Mouse (Mus musculus): ENCODE data around the gene Hbb-bh2.
"Not testable (repeated sequence)": the region's sequence is repeated elsewhere in the genome, so short reads cannot be mapped to it uniquely, and the experiment has no call there.

Gene Hbb-bh2

DNA sequence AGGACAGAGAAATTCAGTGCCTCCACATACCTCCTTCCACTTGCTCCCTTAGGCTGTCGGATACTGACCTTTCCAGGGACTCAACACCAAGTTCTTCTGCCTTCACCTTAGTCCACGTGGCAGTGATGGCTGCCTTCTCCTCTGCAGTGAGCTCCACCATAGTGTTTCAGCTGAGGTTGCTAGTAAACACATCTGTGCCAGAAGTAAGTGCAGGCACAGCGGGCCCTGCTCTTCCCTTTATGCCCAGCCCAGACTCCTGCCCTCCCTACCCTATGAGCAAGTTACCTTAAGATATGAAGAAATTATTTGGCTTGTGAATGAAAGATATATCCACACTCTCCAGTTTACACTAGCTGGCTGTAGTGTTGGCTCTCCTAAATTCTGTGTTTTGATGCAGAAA, at the start of gene Hbb-bh2:
Gene Hbb-bh2, minus strand, starts transcription at position 253 of the 400 bp plus-strand sequence.
- in situ Hi-C loops (cut with MboI, MseI) = no loop called here

DNA sequence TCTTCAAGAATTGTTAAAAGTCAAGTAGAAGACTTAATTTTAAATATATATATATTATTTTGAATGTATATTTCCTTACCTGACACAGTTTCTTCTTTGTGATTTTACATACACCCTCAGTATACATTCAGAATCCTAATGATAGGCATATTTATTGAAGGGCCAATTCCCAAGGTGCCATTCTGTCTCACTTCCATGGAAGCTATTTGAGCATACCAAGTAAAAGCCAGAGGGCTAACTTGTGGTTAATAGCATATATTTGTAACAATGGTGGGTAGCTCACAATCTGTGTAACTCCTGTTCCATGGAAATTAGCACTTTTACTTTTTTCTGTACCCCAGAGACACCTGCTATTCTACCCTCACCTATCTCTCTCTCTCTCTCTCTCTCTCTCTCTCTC, 45.8 kb upstream of the Hbb-bh2 start, which contains the start of gene Olfr66:
Gene Olfr66, minus strand, starts transcription at position 101 of the 400 bp plus-strand sequence.
- in situ Hi-C loops (cut with MboI, MseI) = no loop called here

DNA sequence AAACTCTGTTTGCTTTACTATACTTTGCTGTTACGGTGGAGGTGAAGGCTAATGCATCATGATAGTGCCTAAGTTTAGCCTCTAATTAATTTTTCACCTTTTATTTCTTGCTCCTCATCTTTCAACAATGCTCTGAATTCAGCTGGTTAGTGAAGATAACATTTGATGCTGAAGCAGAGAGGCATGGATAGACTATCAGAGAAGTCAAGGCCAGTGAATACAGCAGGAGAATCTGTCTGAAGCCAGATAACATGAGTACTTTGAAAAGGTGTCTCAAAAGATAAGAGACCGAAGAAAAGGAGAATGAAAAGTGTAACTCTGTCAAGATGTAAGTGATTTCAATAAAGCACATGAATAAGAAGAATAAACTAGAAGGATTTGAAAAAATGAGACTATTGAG, 36.8 kb upstream of the Hbb-bh2 start:
- in situ Hi-C loops (cut with MboI, MseI) = no loop called here

DNA sequence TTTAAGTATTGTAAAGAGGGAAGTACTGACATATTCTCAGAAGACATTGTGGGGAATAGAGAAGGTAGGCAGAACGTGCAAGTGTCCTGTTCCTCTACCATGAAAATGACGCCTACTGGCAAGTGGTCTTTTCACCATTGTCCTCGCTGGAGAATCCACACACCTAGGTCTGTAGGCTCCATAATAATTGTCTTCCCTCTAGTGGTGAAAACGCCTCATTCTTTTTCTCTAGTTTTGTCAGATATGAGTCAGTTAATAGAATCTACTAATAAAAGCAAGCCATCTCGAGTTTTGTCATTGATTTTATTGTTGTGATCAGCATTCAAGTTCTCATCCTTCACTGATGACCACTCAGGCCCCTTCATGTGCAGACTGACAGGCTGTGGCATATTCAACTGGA, 34.1 kb upstream of the Hbb-bh2 start:
- in situ Hi-C loops (cut with MboI, MseI) = no loop called here

DNA sequence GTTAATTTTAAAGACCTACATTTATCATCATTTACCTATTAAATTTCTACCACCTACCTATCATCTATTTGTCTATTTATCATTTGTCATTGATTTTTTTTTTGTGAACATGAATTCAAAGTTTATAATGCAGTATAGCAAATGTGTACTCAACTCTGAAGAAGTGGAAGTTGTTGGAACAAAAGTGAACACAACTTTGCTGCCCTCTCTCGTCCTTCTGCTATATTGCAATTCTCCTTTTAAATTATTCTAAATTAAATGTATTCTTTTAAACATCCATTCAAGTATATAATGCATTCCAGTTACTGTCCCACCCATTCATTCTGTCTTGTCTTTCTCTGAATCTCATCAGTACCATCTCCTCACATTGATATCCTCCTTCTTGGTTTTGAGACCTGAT, 32.7 kb upstream of the Hbb-bh2 start:
- in situ Hi-C loops (cut with MboI, MseI) = no loop called here

DNA sequence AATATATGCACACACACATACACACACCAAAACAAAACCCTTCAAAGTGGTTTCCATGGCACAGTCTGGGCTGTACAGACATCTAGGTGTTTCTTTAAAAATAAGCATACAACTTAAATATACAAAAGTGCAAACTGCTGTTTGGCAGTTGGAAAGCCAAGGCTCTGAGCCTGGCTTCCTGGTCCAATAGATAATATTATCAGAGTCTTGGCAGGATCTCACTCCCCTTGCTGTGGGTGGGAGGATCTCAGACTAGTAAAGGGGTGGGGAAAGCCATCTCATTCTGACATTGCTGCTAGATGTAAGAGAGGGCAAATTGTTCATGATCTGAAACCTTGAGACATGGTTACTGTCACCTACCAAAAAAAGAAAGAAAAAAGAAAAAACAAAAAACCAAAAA, 30.3 kb upstream of the Hbb-bh2 start:
- in situ Hi-C loops (cut with MboI, MseI) = no loop called here

DNA sequence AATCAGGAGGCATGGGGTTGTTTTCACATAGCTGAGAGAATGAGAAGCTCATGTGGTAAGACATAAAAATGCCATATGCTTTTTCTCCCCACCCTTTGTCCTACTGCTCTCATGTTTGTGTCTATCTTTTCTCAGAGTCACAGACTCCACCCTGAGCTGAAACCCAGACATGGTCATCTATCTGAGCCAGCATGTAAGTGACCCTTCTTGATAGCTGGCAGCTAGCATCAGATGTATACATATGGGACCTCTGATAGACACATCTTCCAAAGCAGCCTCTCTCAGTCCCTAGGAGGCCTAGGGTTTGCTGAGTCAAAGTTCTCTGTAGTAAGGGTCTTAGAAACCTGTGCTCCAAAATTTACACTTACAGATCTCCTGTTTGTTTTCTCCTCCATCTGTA, 25.4 kb upstream of the Hbb-bh2 start:
- in situ Hi-C loops (cut with MboI, MseI) = no loop called here

DNA sequence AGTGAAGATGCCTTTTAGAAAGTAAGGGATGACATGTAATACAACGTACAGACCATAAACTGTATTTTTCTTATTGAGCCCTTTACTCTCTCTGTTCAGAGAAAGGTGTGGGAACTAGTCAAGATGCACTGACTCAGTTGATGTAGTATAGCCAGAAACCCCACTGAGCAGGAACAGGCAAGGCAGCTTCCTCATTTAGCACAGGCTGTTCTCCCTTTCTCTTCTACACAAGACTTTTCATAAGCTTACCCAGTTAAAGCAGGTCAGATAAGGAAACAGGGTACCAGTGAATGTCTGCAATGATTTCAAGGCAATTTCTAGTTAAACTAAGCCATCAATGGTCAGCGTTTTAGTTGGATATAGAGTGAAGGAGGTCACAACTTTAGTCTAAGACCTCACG, 21.2 kb upstream of the Hbb-bh2 start:
- in situ Hi-C loops (cut with MboI, MseI) = no loop called here

DNA sequence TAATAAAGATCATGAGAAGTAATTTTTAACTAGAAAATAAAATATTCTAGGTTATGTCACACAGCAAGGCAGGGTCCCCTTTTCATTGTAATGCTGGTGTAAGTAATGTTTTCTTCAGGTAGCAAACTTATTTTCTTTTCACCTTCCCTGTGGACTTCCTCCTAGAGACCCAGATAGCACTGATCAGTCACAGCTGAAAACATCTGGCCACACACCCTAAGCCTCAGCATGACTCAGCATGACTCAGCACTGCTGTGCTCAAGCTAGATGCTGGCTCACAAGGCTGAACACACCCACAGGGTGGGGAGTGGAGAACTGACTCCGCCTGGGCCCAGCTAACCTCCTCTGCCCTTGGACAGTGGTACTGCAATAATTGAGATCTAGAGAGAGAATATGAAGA, 20.5 kb upstream of the Hbb-bh2 start:
- in situ Hi-C loops (cut with MboI, MseI) = no loop called here

DNA sequence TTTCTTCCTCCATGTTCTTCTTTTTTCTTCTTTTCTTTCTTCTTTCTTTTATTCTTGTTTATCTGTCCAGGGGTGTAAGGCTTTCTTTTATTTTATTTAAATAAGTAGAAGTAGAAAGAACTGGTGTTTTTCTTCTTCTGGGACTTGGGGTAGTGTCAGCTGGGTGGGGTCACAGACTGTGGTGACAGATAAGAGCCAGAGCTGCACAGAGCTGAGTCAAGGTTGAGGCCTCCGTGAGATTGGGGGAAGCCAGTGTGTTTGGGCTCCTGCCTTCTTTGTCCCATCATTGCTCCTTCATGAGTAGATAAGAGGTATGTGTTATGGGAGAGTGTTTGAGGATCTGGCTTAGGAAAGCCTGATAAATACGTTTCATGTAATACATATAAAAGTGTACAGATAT, 18.8 kb upstream of the Hbb-bh2 start:
- in situ Hi-C loops (cut with MboI, MseI) = no loop called here

DNA sequence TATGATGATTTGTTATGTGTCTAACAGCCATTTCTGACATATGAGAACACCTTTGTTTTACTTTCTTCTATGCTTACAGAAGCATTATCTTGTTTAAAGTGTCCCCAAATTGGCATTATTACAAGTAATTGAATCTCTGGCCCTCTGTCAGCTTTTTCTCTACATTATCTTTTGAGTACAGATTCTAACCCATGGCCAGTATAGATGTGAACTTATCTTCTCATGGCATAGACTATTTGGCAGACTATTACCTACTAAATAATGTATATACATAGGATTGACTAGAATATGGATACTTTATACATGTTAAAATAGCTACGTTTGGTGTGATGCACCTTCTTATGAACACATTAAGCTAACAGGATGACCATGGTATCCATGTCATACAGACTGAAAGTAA, 14.3 kb upstream of the Hbb-bh2 start:
- in situ Hi-C loops (cut with MboI, MseI) = no loop called here

DNA sequence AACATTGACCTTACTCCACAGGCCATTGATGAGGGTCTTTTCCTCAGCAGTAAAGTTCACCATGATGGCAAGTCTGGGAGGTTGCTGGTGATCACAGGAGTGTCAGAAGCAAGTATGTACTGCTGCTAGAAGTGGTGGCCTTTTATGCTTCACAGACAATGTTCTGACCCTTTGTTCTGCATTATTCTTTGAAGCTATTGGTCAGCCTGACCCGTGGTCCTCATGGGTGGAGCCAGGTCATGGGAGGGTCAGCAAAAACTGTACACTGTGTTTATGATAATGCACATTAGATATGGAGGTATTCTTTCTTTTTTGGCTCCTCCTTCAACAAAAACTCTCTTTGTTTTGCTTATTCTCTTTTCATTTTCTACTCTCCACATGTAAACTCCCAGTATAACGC, 12.8 kb upstream of the Hbb-bh2 start, which contains the start of gene Hbb-y:
Gene Hbb-y, minus strand, starts transcription at position 127 of the 400 bp plus-strand sequence.
- in situ Hi-C loops (cut with MboI, MseI) = no loop called here

DNA sequence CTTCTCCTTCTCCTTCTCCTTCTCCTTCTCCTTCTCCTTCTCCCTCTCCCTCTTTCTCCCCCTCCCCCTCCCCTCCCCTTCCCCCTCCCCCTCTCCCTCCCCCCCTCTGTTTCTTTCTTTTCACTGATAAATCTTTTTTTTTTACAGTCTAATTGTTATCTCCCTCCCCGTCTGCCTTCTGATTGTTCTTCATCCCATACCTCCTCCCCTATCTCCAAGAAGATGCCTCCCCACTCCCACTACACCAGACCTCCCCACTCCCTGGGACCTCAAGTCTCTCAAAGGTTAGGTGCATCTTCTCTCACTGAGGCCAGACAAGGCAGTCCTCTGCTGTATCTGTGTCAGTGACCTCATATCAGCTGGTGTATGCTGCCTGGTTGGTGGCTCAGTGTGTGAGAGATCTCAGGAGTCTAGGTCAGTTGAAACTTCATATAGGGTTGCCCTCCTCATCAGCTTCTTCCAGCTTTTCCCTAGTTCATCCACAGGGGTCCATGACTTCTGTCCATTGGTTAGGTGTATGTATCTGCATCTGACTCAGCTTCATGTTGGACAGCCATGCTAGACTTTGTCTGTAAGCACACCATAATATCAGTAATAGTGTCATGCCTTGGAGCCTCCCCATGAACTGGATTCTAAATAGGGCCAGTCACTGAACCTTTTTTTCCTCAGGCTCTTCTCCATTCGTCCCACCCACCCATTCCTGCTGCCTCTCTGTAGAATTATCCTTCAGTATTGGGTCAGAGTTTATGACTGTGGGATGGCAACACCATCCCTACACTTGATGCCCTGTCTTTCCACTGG, 4.4 kb upstream of the Hbb-bh2 start:
- in situ Hi-C loops (cut with MboI, MseI) = no loop called here

DNA sequence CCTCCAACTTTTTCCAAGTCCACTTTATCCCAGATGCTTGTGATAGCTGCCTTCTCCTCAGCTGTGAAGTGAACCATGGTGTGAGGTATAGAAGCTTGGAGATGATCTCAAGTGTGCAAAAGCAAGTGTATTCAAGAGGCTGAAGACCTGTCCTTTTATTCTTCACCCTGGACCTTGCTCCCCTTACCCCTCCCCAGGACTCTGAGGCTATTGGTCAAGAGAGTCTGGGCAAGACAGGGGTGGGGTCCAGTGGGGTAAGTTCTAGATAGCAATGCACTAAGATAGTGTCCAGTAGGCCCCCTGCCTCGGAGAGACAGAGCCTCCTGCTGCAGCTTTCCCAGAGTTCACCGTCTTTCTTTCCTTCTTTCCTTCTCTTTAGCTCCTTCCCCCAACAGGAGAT, 2.7 kb upstream of the Hbb-bh2 start, which contains the start of gene Hbb-bh1:
Gene Hbb-bh1, minus strand, starts transcription at position 131 of the 400 bp plus-strand sequence.
- in situ Hi-C loops (cut with MboI, MseI) = no loop called here

DNA sequence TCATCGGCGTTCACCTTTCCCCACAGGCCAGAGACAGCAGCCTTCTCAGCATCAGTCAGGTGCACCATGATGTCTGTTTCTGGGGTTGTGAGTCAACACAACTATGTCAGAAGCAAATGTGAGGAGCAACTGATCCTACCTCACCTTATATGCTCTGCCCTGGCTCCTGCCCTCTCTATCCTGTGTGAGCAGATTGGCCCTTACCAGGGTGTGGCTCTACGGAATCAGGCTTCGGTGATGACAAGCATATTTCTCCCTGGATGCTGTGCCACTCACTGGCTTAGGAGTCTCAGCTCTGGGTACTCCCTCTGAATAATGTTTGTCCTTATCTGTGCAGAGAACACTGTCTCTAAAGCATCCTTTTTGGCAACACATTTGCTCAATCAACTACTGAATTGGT, 12.5 kb downstream of the Hbb-bh2 start, which contains the start of gene Hbb-bs:
Gene Hbb-bs, minus strand, starts transcription at position 289 of the 400 bp plus-strand sequence.
- in situ Hi-C loops (cut with MboI, MseI) = no loop called here

DNA sequence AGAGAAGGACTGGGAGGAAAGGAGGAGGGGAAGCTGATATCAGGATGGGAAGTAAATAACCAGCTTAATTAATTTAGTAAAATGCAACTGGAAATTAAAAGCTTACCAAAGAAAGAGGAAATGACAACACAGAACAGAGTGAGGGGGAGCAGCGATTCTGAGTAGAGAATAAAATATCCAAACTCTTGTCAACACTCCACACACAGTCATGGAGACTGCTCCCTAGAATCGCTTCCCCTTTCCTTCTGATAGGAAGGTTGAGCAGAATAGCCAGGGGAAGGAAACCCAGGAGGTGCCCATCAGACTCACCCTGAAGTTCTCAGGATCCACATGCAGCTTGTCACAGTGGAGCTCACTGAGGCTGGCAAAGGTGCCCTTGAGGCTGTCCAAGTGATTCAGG, 13.2 kb downstream of the Hbb-bh2 start:
- in situ Hi-C loops (cut with MboI, MseI) = not testable (repeated sequence)

DNA sequence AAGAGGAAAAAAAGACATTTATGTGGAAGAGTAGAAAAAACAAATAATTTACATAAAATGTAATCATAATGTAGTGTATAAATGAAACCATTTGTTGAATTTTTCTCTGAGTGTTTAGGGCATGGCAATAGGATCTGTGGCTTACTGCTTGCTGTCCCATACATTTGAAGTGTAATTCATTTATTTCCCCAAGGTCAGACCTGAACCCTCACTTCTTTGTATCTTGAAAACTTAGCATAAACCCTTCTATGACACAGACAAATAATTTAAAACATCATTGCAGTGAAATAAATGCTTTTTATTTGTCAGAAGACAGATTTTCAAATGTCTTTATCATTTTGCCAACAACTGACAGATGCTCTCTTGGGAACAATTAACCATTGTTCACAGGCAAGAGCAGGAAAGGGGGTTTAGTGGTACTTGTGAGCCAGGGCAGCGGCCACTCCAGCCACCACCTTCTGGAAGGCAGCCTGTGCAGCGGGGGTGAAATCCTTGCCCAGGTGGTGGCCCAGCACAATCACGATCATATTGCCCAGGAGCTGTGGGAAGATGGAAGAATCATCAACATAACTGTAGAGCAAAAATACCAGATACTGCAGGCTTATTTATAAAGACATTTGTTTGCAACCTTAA, 13.9 kb downstream of the Hbb-bh2 start:
- in situ Hi-C loops (cut with MboI, MseI) = no loop called here

DNA sequence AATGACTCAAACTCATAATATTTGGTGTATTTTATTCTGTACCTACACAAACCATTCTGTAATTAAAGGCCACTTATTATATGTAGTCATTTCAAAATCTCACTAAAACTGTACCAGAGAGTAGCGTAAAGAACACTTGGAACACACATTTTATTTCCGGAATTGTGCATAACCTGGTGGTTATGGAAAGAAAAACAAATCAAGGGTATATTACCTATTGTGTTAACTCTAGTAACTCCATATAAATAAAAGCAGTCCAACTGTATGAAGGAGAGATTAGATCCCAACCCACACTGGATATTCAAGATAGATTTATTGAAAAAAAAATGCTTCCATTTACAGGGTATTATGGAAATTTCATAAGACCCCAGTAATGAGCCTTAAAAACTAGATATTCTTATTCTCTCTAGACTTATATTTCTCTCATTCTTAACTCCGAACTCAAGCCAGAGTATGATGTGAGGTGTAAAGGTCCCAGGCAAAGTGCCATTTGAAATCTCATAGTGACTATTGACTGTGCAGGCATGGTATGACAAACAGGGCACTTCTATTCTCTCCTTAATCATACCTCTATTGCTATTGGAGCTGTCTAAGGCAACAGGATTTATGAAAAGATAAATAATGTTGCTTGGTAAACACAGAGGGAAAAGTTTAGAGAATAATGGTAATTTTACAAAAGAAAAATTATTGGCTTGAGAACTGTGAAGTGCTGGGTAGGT, 14.6 kb downstream of the Hbb-bh2 start:
- in situ Hi-C loops (cut with MboI, MseI) = no loop called here

DNA sequence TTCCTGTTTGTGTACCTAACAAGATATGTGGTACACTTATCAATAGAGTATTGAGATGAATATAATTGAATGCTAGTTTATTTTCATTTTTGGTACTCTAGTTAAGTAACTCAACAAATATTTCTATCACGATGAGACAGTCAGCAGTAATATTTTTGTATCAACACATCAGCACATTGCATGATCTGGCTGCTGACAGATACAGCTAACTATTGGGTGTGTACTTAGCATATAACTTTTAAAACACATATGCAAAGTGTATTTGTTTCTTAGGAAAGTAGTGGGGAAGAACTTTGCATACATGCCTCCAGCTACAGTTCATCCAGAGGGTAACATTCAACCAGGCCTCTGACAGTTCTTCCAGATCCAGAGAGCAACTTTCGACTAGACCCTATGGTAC, 15.7 kb downstream of the Hbb-bh2 start:
- in situ Hi-C loops (cut with MboI, MseI) = no loop called here

DNA sequence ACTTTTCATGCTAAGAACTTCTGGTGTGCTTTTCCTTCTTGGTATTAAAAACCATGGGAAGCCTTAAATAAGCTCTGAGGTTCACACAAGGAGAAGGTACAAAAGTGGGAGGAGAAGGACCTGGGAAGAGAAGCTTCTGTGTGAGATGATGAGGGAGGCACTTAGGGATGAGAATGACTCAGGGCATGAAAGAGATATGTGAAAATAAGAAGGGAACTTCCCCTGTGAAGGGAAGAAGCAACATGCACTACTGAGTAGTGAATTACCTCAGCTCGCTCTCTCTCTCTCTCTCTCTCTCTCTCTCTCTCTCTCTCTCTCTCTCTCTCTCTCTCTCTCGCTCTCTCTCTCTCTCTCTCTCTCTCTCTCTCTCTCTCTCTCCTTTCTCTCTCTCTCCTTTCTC, 25.2 kb downstream of the Hbb-bh2 start:
- in situ Hi-C loops (cut with MboI, MseI) = not testable (repeated sequence)

DNA sequence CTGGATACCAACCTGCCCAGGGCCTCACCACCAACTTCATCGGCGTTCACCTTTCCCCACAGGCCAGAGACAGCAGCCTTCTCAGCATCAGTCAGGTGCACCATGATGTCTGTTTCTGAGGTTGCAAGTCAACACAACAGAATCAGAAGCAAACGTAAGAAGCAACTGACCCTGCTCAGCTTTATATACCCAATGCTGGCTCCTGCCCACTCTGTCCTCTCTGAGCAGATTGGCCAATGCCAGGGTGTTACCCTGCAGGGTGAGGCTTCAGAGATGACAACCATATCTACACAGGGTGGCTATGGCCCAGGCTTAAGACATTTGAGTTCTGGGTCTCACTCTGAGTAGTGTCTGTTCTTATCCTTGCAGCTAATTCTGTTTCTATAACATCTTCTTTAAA, 26.6 kb downstream of the Hbb-bh2 start, which contains the start of gene Hbb-bt:
Gene Hbb-bt, minus strand, starts transcription at position 231 of the 400 bp plus-strand sequence.
- in situ Hi-C loops (cut with MboI, MseI) = no loop called here

DNA sequence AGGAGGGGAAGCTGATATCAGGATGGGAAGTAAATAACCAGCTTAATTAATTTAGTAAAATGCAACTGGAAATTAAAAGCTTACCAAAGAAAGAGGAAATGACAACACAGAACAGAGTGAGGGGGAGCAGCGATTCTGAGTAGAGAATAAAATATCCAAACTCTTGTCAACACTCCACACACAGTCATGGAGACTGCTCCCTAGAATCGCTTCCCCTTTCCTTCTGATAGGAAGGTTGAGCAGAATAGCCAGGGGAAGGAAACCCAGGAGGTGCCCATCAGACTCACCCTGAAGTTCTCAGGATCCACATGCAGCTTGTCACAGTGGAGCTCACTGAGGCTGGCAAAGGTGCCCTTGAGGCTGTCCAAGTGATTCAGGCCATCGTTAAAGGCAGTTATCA, 27.2 kb downstream of the Hbb-bh2 start:
- in situ Hi-C loops (cut with MboI, MseI) = not testable (repeated sequence)

Data from T-helper 2 cell (primary cell).